Mouse (Mus musculus): ENCODE data around the gene Prcp.
"Not testable (repeated sequence)": the region's sequence is repeated elsewhere in the genome, so short reads cannot be mapped to it uniquely, and the experiment has no call there.

The Prcp gene

GRCm38 (mm10) chr7:92978720-92979119 lies 104.5 kb downstream of the Prcp start:
- DNase-seq (ENCODE audit: low read depth, low spot score): not testable (repeated sequence)

GRCm38 (mm10) chr7:92980741-92981140 lies 106.5 kb downstream of the Prcp start:
- no peak for DNase-seq (ENCODE audit: low read depth, low spot score)

- DNase-seq (ENCODE audit: low read depth, low spot score): no peak
Observed at GRCm38 (mm10) chr7:92981864-92982263, 107.6 kb downstream of the Prcp start.
